Mouse (Mus musculus) kidney, adult 2 months (tissue): ENCODE results near the gene Mapk10.

Experiments used
- CTCF ChIP-seq: fragments of 200-500 bp; conservative IDR thresholded peaks from 2 replicates; pipeline ENCODE4 v1.5.1; 2011; ENCODE audit warnings: low read depth, mild to moderate bottlenecking, control low read depth, low read length, moderate library complexity, mixed read lengths; ENCODE audit not compliant: insufficient read depth, insufficient read length
- POLR2A ChIP-seq: fragments of 200-500 bp; IDR thresholded peaks from one replicate; pipeline ENCODE4 v1.6.1; 2011; ENCODE audit warnings: low read depth, low read length, control low read depth

DNA sequence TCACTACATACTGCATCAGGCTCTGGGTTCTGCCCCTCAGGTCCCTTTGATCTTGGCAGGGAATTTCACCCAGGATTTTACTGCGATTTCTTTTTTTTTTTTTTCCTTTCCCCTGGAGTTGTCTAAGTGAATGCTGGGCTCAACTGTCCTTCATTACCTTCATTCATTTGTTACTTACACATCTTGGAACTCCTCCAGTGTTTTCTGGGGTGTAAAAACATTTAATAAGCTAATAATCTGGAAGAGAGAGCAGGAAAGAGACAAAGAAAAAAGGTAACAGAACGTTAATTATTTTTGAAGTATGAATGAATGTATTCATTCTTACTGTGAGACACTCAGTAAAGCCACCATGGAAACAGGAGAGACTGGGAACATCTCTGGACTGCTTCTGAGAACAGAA, 219.4 kb downstream of the Mapk10 start:
- TF ChIP-seq POLR2A (no peak), CTCF (no peak)
